Mouse (Mus musculus): ENCODE data around the gene Psenen. TPM values are rescaled to one million over a fixed set of nuclear protein-coding genes. Genes with fewer than 3 reads are reported as not detected.
A peak's percentile ranks its signal among the peaks of the same experiment; 100 is the strongest.

Psenen gene
- polyA plus RNA-seq, 1 experiment: 223 TPM

GRCm38 (mm10) chr7:30553810-30554584 lies 9.4 kb downstream of the Psenen start:
- TF ChIP-seq CTCF (conservative IDR thresholded peaks at IDR 0.05; ENCODE audit: insufficient read depth, insufficient read length, low read depth, low read length) (no peak), POLR2A (IDR thresholded peaks at IDR 0.05; ENCODE audit: low read depth, low read length) (no peak)
- H3K36me3 ChIP-seq (ENCODE audit: control insufficient read depth, insufficient read depth, low read length): no peaks in the 10 kb centered on the region
- no peaks in the 10 kb centered on the region for H3K27me3 ChIP-seq (replicated peaks; ENCODE audit: control insufficient read depth, insufficient read depth, low read length)
- H3K4me1 ChIP-seq (ENCODE audit: control insufficient read depth, insufficient read depth, low read length): no peaks in the 10 kb centered on the region; the same call in 1 of the 2 replicates
- WGBS: 82% methylated on average over 22 of the region's 22 CpGs
- no peak for DNase-seq
- no peak overlapping the region for H3K27ac ChIP-seq (ENCODE audit: insufficient read depth, low read depth, low read length)
- H3K4me3 ChIP-seq (ENCODE audit: insufficient read depth, low read depth, low read length): no peak overlapping the region

GRCm38 (mm10) chr7:30553021-30553589 lies 10.3 kb downstream of the Psenen start:
- Histone ChIP-seq H3K4me3 (ENCODE audit: insufficient read depth, low read depth, low read length) (peak overlapping the region; percentile 57), H3K36me3 (ENCODE audit: control insufficient read depth, insufficient read depth, low read length) (no peaks in the 10 kb centered on the region), H3K27ac (ENCODE audit: insufficient read depth, low read depth, low read length) (peak overlapping the region; percentile 71), H3K4me1 (ENCODE audit: control insufficient read depth, insufficient read depth, low read length) (no peaks in the 10 kb centered on the region; the same call in 1 of the 2 replicates), H3K27me3 (replicated peaks; ENCODE audit: control insufficient read depth, insufficient read depth, low read length) (no peaks in the 10 kb centered on the region)
- peak; percentile 59 for DNase-seq
- under 1% methylated on average over 23 of the region's 23 CpGs for WGBS
- TF ChIP-seq POLR2A (IDR thresholded peaks at IDR 0.05; ENCODE audit: low read depth, low read length) (no peak), CTCF (conservative IDR thresholded peaks at IDR 0.05; ENCODE audit: insufficient read depth, insufficient read length, low read depth, low read length) (no peak)

- WGBS: under 1% methylated on average over 44 of the region's 44 CpGs
- Histone ChIP-seq H3K4me1 (ENCODE audit: control insufficient read depth, insufficient read depth, low read length) (no peaks in the 10 kb centered on the region; the same call in 1 of the 2 replicates), H3K36me3 (ENCODE audit: control insufficient read depth, insufficient read depth, low read length) (no peaks in the 10 kb centered on the region), H3K27me3 (replicated peaks; ENCODE audit: control insufficient read depth, insufficient read depth, low read length) (no peaks in the 10 kb centered on the region), H3K27ac (ENCODE audit: insufficient read depth, low read depth, low read length) (peak within 1 kb of the TSS; percentile 99), H3K4me3 (ENCODE audit: insufficient read depth, low read depth, low read length) (peak within 1 kb of the TSS; percentile 98)
- TF ChIP-seq POLR2A (IDR thresholded peaks at IDR 0.05; ENCODE audit: low read depth, low read length): peak; percentile 47
- no peak for TF ChIP-seq CTCF (conservative IDR thresholded peaks at IDR 0.05; ENCODE audit: insufficient read depth, insufficient read length, low read depth, low read length)
- peak; percentile 100 for DNase-seq
Observed at GRCm38 (mm10) chr7:30552102-30553020, 11.1 kb downstream of the Psenen start, which contains the start of the genes Hspb6 and Proser3. Gene Hspb6 (plus strand): TSS chr7:30552178. Gene Proser3 (minus strand): TSS chr7:30552299.

GRCm38 (mm10) chr7:30551445-30552101 lies 11.9 kb downstream of the Psenen start:
- DNase-seq: no peak
- Histone ChIP-seq H3K4me3 (ENCODE audit: insufficient read depth, low read depth, low read length) (peak overlapping the region; percentile 98), H3K36me3 (ENCODE audit: control insufficient read depth, insufficient read depth, low read length) (no peaks in the 10 kb centered on the region), H3K27me3 (replicated peaks; ENCODE audit: control insufficient read depth, insufficient read depth, low read length) (no peaks in the 10 kb centered on the region), H3K27ac (ENCODE audit: insufficient read depth, low read depth, low read length) (peak overlapping the region; percentile 99), H3K4me1 (ENCODE audit: control insufficient read depth, insufficient read depth, low read length) (no peaks in the 10 kb centered on the region; the same call in 1 of the 2 replicates)
- WGBS: 2% methylated on average over 10 of the region's 10 CpGs
- TF ChIP-seq POLR2A (IDR thresholded peaks at IDR 0.05; ENCODE audit: low read depth, low read length) (no peak), CTCF (conservative IDR thresholded peaks at IDR 0.05; ENCODE audit: insufficient read depth, insufficient read length, low read depth, low read length) (peak; percentile 25; the same call in 1 of the 2 replicates)

GRCm38 (mm10) chr7:30550603-30551002 lies 12.8 kb downstream of the Psenen start:
- H3K27ac ChIP-seq (ENCODE audit: insufficient read depth, low read depth, low read length): no peak overlapping the region
- DNase-seq: no peak
- H3K36me3 ChIP-seq (ENCODE audit: control insufficient read depth, insufficient read depth, low read length): no peaks in the 10 kb centered on the region
- H3K27me3 ChIP-seq (replicated peaks; ENCODE audit: control insufficient read depth, insufficient read depth, low read length): no peaks in the 10 kb centered on the region
- WGBS: 96% methylated on average over 1 of the region's 1 CpGs
- no peak for TF ChIP-seq CTCF (conservative IDR thresholded peaks at IDR 0.05; ENCODE audit: insufficient read depth, insufficient read length, low read depth, low read length)
- no peak for TF ChIP-seq POLR2A (IDR thresholded peaks at IDR 0.05; ENCODE audit: low read depth, low read length)
- H3K4me3 ChIP-seq (ENCODE audit: insufficient read depth, low read depth, low read length): no peak overlapping the region
- no peaks in the 10 kb centered on the region; the same call in 1 of the 2 replicates for H3K4me1 ChIP-seq (ENCODE audit: control insufficient read depth, insufficient read depth, low read length)

- TF ChIP-seq CTCF (conservative IDR thresholded peaks at IDR 0.05; ENCODE audit: insufficient read depth, insufficient read length, low read depth, low read length) (no peak), POLR2A (IDR thresholded peaks at IDR 0.05; ENCODE audit: low read depth, low read length) (no peak)
- DNase-seq: no peak
- H3K27me3 ChIP-seq (replicated peaks; ENCODE audit: control insufficient read depth, insufficient read depth, low read length): no peaks in the 10 kb centered on the region
- no peaks in the 10 kb centered on the region for H3K36me3 ChIP-seq (ENCODE audit: control insufficient read depth, insufficient read depth, low read length)
- WGBS: 82% methylated on average over 2 of the region's 2 CpGs
- H3K4me1 ChIP-seq (ENCODE audit: control insufficient read depth, insufficient read depth, low read length): no peaks in the 10 kb centered on the region; the same call in 1 of the 2 replicates
- no peak overlapping the region for H3K4me3 ChIP-seq (ENCODE audit: insufficient read depth, low read depth, low read length)
- no peak overlapping the region for H3K27ac ChIP-seq (ENCODE audit: insufficient read depth, low read depth, low read length)
Observed at GRCm38 (mm10) chr7:30549880-30550279, 13.5 kb downstream of the Psenen start.

All from kidney, adult 2 months (tissue).